Mouse (Mus musculus) 416B (cell line): ENCODE results near the gene Serpina3g.
"Not testable (repeated sequence)": the region's sequence is repeated elsewhere in the genome, so short reads cannot be mapped to it uniquely, and the experiment has no call there.

Source experiments
- DNase-seq: peaks from one replicate; pipeline ENCODE4 v3.0.0; 2011; ENCODE audit warnings: low read depth

The Serpina3g gene

DNA sequence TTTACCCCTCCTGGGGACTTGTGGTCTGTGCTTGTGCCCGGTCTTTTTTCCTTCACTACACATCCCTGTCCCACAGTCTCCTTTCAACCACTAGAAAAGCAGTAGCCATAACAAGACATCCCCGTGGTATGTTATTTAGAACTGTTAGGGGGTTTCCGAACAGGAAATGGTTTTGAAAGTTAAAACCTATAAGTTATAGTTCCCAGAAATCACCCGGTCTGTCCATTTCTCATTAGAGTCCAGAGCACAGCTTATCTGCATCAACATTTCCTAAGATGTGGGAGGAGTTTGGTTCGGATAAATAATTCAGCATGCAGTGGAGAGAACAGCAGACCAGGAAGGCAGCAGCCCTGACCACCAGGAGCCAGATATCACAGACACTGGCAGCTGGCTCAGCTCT, at the start of gene Serpina3g:
Gene Serpina3g (plus strand): TSS at position 331 of the 400 bp plus-strand sequence.
- peak; percentile 80 for DNase-seq

DNA sequence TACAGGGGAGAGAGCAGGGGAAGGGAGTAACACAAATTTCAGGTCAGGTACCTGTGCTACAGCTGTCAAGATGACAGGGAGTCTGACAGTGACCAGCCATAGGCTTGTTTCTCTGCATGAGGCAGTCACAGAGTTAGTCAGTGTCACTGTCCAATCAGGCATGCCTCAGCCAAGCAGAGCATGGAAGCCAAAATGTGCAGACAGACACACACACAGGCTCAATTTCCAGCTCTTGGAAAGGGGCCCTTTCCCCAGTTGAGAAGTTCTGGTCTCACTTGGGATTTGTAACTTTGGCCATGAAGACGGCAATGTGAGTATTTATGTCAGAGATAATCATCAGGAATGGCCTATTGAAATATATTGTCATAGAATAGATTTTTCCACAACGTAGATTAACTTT, 46.8 kb upstream of the Serpina3g start:
- DNase-seq, result no peak

- DNase-seq, result no peak
Measured at GRCm38 (mm10) chr12:104190852-104191251, 45.2 kb upstream of the Serpina3g start.

DNA sequence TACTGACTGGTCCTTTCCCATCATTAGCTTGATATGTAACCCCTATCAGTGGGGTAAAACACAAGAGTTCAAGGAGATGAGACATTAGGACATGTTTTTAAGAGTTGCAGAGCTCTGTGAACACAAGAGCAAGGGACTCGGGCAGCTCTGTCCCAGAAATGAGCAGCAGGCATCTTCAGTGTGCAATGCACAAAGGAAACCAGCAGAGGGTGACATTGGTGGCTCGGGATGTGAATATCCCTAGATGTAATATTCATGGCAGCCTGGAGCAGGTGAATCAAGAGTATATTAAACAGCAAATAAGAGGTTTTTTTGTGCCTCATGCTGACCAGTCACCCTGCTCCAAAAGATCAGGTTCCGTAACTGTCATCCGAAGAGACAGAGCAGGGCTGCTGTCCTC, 26.9 kb upstream of the Serpina3g start:
- DNase-seq, result peak; percentile 15

DNA sequence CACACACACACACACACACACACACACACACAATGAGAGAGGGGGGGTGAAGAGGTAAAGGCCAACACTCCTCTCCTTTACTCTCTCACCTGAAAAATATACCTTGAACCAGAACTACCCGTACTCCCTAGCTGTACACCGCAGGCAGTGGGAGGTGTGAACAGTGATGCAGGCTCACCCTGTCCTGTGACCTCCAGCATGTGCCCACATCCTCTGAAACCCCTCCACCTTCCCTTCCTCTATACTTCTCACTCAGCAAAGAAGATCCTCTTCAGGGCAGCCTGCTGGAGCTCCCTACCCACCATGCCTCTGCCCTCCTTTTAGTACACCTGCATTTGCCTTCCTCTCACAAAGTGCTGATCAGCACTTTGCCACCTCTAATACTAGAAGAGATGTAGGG, 26.2 kb upstream of the Serpina3g start:
- DNase-seq, result no peak

DNA sequence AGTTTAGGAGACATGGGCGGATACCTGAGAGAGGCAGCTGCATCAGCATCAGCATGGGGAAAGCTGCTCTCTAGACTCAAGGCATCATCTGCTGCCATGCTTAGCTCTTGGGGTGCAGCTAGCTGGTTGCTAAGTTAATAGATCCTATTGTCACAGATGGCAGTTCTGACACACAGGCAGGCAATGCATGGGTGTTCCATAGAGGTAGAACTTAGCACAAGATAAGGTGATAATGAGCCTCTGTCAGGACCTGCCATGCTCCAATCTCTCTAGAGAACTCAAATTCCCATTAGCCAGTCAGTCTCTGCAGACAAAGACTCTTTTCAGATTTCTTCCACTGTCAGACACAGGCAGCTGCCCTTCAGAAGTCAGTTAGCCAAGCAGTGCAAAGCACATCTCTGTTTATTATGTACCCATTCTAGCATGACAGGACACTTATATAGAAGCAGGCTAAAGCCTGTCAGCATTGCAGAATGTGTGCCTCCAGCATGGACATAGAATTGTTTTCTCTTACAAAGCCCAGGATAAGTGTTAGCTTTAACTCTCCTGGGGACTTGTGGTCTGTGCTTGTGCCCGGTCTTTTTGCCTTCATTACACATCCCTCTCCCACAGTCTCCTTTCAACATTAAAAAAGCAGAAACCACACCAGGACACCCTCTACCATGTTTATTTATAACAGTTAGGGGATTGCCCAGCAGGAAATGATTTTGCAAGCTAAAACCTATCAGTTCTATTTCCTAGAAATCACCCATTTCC, 22.2 kb upstream of the Serpina3g start:
- peak; percentile 64 for DNase-seq

- no peak for DNase-seq
Measured at GRCm38 (mm10) chr12:104214445-104214753, 21.6 kb upstream of the Serpina3g start, which contains the start of gene Serpina3f. Gene Serpina3f (plus strand): TSS chr12:104214544.

- DNase-seq, result no peak
Measured at GRCm38 (mm10) chr12:104215249-104215648, 20.8 kb upstream of the Serpina3g start.

DNA sequence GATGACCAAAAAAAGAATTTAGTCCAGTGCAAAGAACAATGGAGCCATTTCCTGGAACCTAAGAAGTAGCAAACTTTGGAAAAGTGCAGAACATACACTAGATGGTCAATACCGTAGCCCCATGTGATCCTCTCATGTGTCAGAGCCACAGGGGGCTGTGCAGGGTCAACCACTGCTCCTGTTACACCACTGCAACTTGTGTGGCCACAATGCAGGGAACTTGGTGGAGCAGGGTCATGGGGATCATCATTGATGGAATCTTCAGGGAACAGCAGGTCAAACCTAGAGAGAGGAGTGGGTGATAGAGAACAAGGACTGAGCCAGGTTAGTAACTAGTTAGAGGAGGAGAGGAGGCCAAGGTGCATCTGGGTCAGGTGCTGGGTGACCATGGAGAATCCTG, 14.4 kb upstream of the Serpina3g start:
- no peak for DNase-seq

DNA sequence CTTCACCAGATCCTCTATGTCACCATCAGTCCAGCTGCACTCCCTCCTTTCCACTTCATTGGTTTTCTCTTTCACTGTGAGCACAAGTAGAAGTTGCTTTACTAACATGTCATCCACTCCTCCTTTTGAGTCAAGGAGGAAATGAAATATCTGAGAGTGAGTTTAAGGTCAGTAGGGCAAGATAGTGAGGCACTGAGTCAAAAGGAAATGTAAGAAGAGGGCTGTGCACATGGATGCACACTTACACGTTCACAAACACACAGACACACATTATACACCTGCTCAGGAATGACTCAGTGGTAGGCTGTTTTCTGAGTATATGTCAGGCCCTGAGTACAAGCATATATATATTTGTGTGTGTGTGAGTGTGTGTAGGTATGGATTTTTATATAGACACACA, 12.4 kb upstream of the Serpina3g start:
- no peak for DNase-seq

DNA sequence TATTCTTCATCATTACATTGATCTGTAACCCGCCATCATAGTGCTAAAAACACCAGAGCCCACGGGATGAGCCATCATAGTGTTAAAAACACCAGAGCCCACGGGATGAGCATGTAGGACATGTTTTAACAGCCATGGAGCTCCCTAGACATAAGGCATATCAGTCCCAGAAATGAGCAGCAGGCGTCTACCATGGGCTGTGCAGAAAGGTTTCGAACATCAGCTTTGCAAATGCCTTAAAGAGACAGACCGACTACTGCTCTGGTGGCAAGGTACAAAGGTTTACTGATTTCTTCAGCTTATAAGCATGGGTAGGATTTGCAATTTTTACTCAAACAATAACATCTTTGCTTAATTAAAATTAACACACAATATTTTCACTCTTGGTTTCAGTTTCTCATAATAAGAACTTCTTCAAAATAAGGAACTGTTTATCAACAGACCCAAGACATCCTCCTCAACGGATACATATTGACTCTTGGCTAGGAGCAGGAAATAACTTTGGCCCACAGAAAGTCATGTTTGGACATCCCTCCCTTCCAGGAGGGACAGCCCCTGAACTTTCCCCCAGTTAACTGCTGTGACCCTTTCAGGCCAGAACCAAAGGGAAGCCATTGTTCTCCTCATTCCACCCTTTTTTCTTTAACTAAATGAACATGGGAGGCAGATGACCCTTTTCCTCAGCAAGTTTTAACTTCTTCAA, 11.3 kb upstream of the Serpina3g start:
- DNase-seq, result peak; percentile 83

DNA sequence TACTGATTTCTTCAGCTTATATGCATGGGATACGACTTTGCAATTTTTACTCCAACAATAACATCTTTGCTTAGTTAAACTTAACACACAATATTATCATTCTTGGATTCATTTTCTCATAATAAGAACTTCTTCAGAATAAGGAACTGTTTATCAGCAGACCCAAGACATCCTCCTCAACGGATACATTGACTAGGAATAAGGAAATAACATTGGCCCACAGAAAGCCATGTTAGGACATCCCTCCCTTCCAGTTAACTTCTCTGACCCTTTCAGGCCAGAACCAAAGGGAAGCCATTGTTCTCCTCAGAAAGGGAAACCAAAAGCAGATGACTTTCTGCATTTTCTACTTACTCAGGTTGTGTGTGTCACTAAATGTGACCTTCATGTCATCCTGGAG, 5.3 kb upstream of the Serpina3g start:
- DNase-seq, result peak; percentile 66

DNA sequence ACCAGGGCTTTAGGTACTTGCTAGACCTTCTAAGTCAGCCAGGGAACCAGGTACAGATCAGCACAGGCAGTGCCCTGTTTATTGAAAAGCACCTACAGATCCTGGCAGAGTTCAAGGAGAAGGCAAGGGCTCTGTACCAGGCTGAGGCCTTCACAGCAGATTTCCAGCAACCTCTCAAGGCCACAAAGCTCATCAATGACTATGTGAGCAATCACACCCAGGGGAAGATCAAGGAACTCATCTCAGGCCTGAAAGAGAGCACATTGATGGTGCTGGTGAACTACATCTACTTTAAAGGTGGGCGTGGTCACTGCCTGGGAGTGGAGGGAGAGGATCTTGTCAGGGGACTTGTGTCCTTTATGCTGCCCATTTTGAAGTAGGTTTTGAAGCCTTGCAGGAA, 2.0 kb downstream of the Serpina3g start:
- DNase-seq, result not testable (repeated sequence)

- DNase-seq, result no peak
Measured at GRCm38 (mm10) chr12:104243307-104243706, 7.3 kb downstream of the Serpina3g start.

DNA sequence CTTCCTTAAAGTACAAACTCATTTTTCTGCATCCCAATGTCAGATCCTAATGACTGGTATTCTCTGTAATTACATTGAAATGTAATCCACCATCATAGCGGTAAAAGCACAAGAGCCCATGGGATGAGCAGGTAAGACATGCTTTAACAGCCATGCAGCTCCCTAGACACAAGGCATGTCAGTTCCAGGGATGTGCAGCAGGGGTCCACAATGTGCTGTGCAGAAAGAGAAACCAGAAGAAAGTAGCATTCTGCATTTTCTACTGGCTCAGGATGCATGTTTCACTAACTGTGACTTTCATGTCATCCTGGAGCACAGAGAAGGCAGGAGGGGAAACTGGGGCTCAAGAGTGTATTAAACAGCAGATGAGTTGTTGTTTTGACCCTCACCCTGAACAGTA, 9.0 kb downstream of the Serpina3g start:
- DNase-seq, result no peak

- DNase-seq, result no peak
Measured at GRCm38 (mm10) chr12:104245595-104245994, 9.6 kb downstream of the Serpina3g start.

- DNase-seq, result peak; percentile 37
Measured at GRCm38 (mm10) chr12:104247553-104248002, 11.5 kb downstream of the Serpina3g start.

DNA sequence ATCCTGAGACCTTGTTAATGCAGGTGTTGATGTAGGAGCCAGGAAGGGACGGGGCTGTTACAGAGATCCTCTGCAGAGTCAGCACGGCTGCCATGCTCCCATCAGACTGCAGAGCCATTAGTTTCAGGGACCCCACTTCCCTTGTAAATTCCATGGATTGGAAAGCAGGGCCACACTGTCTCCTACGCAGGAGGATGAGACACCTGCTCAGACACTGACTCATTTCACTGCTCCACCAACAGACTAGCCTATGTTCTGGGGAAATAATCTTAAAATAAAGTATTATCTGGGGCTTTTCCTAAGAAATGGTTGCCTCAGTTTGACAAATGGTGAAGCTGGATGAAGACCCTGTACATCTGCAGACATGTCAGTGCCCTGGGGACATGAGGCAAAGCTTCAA, 12.2 kb downstream of the Serpina3g start:
- no peak for DNase-seq

- no peak for DNase-seq
Measured at GRCm38 (mm10) chr12:104261041-104261440, 25.0 kb downstream of the Serpina3g start.

GRCm38 (mm10) chr12:104262863-104263262, 26.8 kb downstream of the Serpina3g start, which contains the start of gene Serpina3i:
Gene Serpina3i (plus strand): TSS chr12:104263122.
- DNase-seq, result no peak

DNA sequence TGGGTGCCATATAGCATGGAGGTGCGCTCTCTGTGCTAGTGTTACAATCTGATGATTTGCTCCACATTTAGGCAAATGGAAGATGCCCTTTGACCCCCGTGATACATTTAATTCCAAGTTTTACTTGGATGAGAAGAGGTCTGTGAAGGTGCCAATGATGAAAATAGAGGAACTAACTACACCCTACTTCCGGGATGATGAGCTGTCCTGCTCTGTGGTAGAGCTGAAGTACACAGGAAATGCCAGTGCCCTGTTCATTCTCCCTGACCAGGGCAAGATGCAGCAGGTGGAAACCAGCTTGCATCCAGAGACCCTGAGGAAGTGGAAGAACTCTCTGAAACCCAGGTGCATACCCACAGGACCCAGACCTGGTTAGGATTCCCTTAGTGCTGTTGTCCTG, 30.3 kb downstream of the Serpina3g start:
- DNase-seq, result no peak

- DNase-seq, result no peak
Measured at GRCm38 (mm10) chr12:104278216-104279055, 42.4 kb downstream of the Serpina3g start.

- no peak for DNase-seq
Measured at GRCm38 (mm10) chr12:104279056-104279435, 43.0 kb downstream of the Serpina3g start.
